Mouse (Mus musculus) midbrain, embryonic 16.5 days (tissue): ENCODE data around the gene Abca1. TPM values are rescaled to one million over a fixed set of nuclear protein-coding genes. Genes with fewer than 3 reads are reported as not detected.
A peak's percentile ranks its signal among the peaks of the same experiment; 100 is the strongest.

Source experiments
- ATAC-seq: fragments of 200-750 bp; cut with Nextera tagmentation; 2 replicates; pipeline ENCODE4 v1.8.0; 2017; ENCODE audit warnings: moderate TSS enrichment
- H3K27ac ChIP-seq: fragments of 300-500 bp; sonication (generic); 2 replicates; pipeline ENCODE4 v1.5.1; 2014; ENCODE audit warnings: mild to moderate bottlenecking, low read length, mixed read lengths
- H3K27me3 ChIP-seq: fragments of 300-500 bp; sonication (generic); 2 replicates; pipeline ENCODE4 v1.6.1; 2014; ENCODE audit warnings: low read depth, low read length, mixed read lengths; ENCODE audit not compliant: control insufficient read depth, insufficient read depth
- H3K36me3 ChIP-seq: fragments of 300-500 bp; sonication (generic); 2 replicates; pipeline ENCODE4 v1.6.1; 2014; ENCODE audit warnings: mild to moderate bottlenecking, low read length, moderate library complexity, mixed read lengths; ENCODE audit not compliant: control insufficient read depth, insufficient read depth
- H3K4me1 ChIP-seq: fragments of 300-500 bp; sonication (generic); 2 replicates; pipeline ENCODE4 v1.6.1; 2014; ENCODE audit warnings: mild to moderate bottlenecking, low read length, mixed read lengths; ENCODE audit not compliant: control insufficient read depth, insufficient read depth
- H3K4me2 ChIP-seq: fragments of 300-500 bp; sonication (generic); 2 replicates; pipeline ENCODE4 v1.6.1; 2014; ENCODE audit warnings: mild to moderate bottlenecking, low read length, mixed read lengths
- H3K4me3 ChIP-seq: fragments of 300-500 bp; sonication (generic); 2 replicates; pipeline ENCODE4 v1.5.1; 2014; ENCODE audit warnings: low read depth, mild to moderate bottlenecking, low read length, moderate library complexity, mixed read lengths
- H3K9ac ChIP-seq: fragments of 300-500 bp; sonication (generic); 2 replicates; pipeline ENCODE4 v1.6.1; 2014; ENCODE audit warnings: low read depth, low read length, mixed read lengths
- H3K9me3 ChIP-seq: fragments of 300-500 bp; sonication (generic); replicated peaks from 2 replicates; pipeline ENCODE4 v1.6.1; 2014; ENCODE audit warnings: mild to moderate bottlenecking, low read length, mixed read lengths; ENCODE audit not compliant: control insufficient read depth, poor library complexity, severe bottlenecking
- WGBS: fragments of 180-500 bp; shearing (Covaris S2); extraction: QIAGEN DNeasy Blood & Tissue Kit; methylation state at CpG from one replicate; pipeline ENCODE4 v1.1.7; 2014; 5-methylcytosine and 5-hydroxymethylcytosine counted together
- polyA plus RNA-seq: library from polyadenylated mRNA; unstranded; fragments of >200 nt; fragmentation: Nextera tagmentation; extraction: Ambion mirVana; gene quantifications from 2 replicates; pipeline ENCODE4 v1.2.1, GENCODE M21; 2015

The Abca1 gene
- polyA plus RNA-seq, 1 experiment from 2014 or later, result 9.9 TPM

- H3K27ac ChIP-seq, result no peak overlapping the region
- H3K4me3 ChIP-seq, result no peak overlapping the region
- no peak overlapping the region for H3K4me2 ChIP-seq
- ATAC-seq, result no peak
- H3K36me3 ChIP-seq, result no peaks in the 10 kb centered on the region
- no peak overlapping the region for H3K9ac ChIP-seq
- H3K4me1 ChIP-seq, result peaks cover 6% of the 10 kb centered on the region; the same call in 1 of the 2 replicates
- H3K9me3 ChIP-seq, result no peaks in the 10 kb centered on the region
- WGBS, result 35% methylated on average over 5 of the region's 5 CpGs
- no peaks in the 10 kb centered on the region for H3K27me3 ChIP-seq
Measured at GRCm38 (mm10) chr4:53110356-53110755, 49.3 kb downstream of the Abca1 start.

DNA sequence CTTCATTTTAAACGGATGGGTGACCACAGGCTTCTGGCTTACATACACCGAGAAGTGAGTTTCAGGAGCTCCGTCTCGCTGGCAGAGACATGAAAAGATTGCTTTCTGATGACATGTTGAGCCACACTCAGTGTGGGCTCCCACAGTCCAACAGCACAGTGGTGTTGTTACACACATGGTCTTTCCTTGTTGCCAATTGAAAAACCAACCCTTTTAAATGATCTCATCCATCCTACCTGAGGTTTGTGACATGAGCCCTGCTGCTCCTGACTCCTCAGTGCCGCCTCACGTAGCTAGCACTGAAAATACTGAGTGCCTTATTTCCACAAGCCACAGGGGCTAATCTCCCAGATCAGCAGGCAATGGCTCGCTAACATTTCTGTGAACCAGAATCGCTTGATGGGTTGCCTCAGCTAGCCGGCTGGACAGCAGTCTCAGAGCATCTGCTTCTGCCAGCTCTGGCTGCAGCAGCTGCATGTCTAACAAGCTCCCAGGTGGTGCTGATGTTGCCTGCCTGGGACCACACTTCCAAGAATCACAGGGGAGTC is 50.2 kb downstream of the Abca1 start:
- peak overlapping the region; percentile 33; the same call in 1 of the 2 replicates for H3K27ac ChIP-seq
- peaks cover 6% of the 10 kb centered on the region; the same call in 1 of the 2 replicates for H3K4me1 ChIP-seq
- H3K9ac ChIP-seq, result 0 out of 2 replicates have a peak overlapping the region, but pooled peaks have one; percentile 0
- H3K36me3 ChIP-seq, result no peaks in the 10 kb centered on the region
- ATAC-seq, result peak; percentile 70
- 0 out of 2 replicates have a peak overlapping the region, but pooled peaks have one; percentile 24 for H3K4me2 ChIP-seq
- H3K27me3 ChIP-seq, result no peaks in the 10 kb centered on the region
- no peak overlapping the region for H3K4me3 ChIP-seq
- H3K9me3 ChIP-seq, result no peaks in the 10 kb centered on the region
- 34% methylated on average over 9 of the region's 9 CpGs for WGBS

DNA sequence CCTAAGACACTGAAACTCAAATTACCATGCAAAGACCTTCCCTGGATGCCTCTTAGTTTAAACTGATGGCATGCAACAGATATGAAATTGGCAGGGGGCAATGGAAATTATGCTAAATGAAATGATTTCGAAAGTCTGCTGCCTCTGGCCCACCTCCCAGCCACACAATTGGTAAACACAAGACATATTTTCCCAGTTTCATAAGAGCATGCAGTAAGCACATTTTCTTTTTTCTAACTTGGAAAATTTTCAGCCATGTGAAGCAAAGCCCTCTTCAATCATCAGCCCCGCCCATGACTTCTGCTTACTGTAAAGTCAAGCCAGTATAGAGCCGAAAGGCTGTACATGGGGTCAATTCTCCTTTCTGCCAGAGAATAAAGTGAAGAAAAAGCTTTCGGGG is 51.5 kb downstream of the Abca1 start:
- no peak for ATAC-seq
- Histone ChIP-seq H3K36me3 (no peaks in the 10 kb centered on the region), H3K4me3 (no peak overlapping the region), H3K27me3 (no peaks in the 10 kb centered on the region), H3K4me1 (peaks cover 6% of the 10 kb centered on the region; the same call in 1 of the 2 replicates), H3K9ac (no peak overlapping the region), H3K9me3 (no peaks in the 10 kb centered on the region), H3K4me2 (no peak overlapping the region), H3K27ac (no peak overlapping the region)
- 94% methylated on average over 4 of the region's 4 CpGs for WGBS

DNA sequence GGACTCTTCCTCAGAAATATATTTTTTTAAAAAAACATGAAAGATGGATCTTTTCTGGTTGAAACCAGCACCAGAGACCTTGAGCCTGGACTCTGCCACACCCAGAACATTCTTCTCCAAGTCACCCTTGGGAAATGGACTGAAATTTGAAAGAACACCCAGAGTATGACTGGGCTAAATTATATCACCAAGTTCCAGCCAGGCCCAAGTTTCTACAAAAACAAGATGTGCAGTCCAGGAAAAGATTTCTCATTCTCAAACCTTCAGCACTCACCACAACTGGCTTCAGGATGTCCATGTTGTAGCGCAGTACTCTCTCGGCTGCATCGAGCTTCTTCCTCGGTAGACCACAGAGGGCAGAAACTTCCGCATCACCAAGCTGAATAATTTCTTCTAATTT is 53.0 kb downstream of the Abca1 start:
- Histone ChIP-seq H3K36me3 (no peaks in the 10 kb centered on the region), H3K9me3 (no peaks in the 10 kb centered on the region), H3K27me3 (no peaks in the 10 kb centered on the region), H3K4me1 (peaks cover 6% of the 10 kb centered on the region; the same call in 1 of the 2 replicates), H3K4me3 (no peak overlapping the region), H3K9ac (no peak overlapping the region), H3K27ac (no peak overlapping the region), H3K4me2 (no peak overlapping the region)
- no peak for ATAC-seq
- 95% methylated on average over 5 of the region's 5 CpGs for WGBS

GRCm38 (mm10) chr4:53106071-53106470 is 53.6 kb downstream of the Abca1 start:
- Histone ChIP-seq H3K4me1 (peaks cover 6% of the 10 kb centered on the region; the same call in 1 of the 2 replicates), H3K9ac (no peak overlapping the region), H3K27me3 (no peaks in the 10 kb centered on the region), H3K4me2 (no peak overlapping the region), H3K36me3 (no peaks in the 10 kb centered on the region), H3K4me3 (no peak overlapping the region), H3K9me3 (no peaks in the 10 kb centered on the region), H3K27ac (no peak overlapping the region)
- WGBS, result 94% methylated on average over 3 of the region's 3 CpGs
- no peak for ATAC-seq

DNA sequence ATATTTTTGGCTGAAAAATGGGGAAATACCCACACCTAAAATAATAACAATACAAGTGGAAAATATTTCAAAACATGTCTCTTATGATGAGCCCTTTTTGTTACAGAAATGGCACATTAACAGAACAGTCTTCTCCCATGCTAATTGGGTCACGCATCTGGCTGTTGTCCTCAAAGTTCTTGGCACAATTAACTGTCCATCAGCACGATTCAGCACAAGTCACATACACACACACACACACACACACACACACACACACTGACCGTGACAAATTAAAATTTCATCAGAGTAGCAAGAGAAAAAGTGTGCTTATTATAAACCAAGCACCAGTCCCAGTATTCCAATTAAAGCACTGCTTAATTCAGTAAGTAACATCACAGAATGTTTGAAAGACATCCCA is 55.1 kb downstream of the Abca1 start:
- Histone ChIP-seq H3K27ac (no peak overlapping the region), H3K4me2 (no peak overlapping the region), H3K9me3 (no peaks in the 10 kb centered on the region), H3K27me3 (no peaks in the 10 kb centered on the region), H3K4me3 (no peak overlapping the region), H3K4me1 (peaks cover 3% of the 10 kb centered on the region; the same call in 1 of the 2 replicates), H3K36me3 (no peaks in the 10 kb centered on the region), H3K9ac (no peak overlapping the region)
- WGBS, result 82% methylated on average over 3 of the region's 3 CpGs
- no peak for ATAC-seq

DNA sequence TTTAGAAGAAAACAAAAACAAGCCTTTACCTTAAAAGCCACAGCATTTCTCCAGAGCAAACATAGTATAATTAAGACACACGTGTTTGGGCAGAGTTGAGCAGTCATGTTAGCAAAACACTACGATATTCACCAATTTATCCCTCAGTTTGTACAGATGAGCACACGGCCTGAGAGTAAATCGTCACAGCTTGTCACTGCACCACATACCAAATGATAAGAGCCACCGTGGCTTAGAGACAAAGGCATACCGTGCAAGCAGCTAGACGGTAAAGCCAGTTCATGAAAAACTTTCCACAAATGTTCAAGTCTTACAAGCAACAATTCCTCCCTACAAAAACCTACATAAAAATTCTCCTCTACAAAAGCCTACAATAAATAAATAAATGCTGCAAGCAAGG is 57.2 kb downstream of the Abca1 start:
- no peak overlapping the region for H3K9ac ChIP-seq
- H3K4me1 ChIP-seq, result no peaks in the 10 kb centered on the region
- ATAC-seq, result no peak
- no peak overlapping the region for H3K27ac ChIP-seq
- H3K36me3 ChIP-seq, result no peaks in the 10 kb centered on the region
- H3K4me3 ChIP-seq, result no peak overlapping the region
- no peak overlapping the region for H3K4me2 ChIP-seq
- no peaks in the 10 kb centered on the region for H3K27me3 ChIP-seq
- 76% methylated on average over 7 of the region's 7 CpGs for WGBS
- no peaks in the 10 kb centered on the region for H3K9me3 ChIP-seq

GRCm38 (mm10) chr4:53101306-53101705 is 58.4 kb downstream of the Abca1 start:
- no peaks in the 10 kb centered on the region for H3K9me3 ChIP-seq
- H3K27ac ChIP-seq, result no peak overlapping the region
- 84% methylated on average over 5 of the region's 5 CpGs for WGBS
- no peak overlapping the region for H3K9ac ChIP-seq
- no peak overlapping the region for H3K4me2 ChIP-seq
- H3K4me1 ChIP-seq, result no peaks in the 10 kb centered on the region
- no peak overlapping the region for H3K4me3 ChIP-seq
- ATAC-seq, result no peak
- no peaks in the 10 kb centered on the region for H3K27me3 ChIP-seq
- no peaks in the 10 kb centered on the region for H3K36me3 ChIP-seq

- H3K36me3 ChIP-seq, result no peaks in the 10 kb centered on the region
- 90% methylated on average over 9 of the region's 9 CpGs for WGBS
- no peak overlapping the region for H3K4me2 ChIP-seq
- ATAC-seq, result no peak
- no peaks in the 10 kb centered on the region for H3K4me1 ChIP-seq
- H3K9ac ChIP-seq, result no peak overlapping the region
- H3K27ac ChIP-seq, result no peak overlapping the region
- no peaks in the 10 kb centered on the region for H3K27me3 ChIP-seq
- H3K9me3 ChIP-seq, result no peaks in the 10 kb centered on the region
- H3K4me3 ChIP-seq, result no peak overlapping the region
Measured at GRCm38 (mm10) chr4:53100492-53100891, 59.2 kb downstream of the Abca1 start.
